Comparison of ENCODE assay signal across 8 mouse cellular contexts in the genomic region with DNA sequence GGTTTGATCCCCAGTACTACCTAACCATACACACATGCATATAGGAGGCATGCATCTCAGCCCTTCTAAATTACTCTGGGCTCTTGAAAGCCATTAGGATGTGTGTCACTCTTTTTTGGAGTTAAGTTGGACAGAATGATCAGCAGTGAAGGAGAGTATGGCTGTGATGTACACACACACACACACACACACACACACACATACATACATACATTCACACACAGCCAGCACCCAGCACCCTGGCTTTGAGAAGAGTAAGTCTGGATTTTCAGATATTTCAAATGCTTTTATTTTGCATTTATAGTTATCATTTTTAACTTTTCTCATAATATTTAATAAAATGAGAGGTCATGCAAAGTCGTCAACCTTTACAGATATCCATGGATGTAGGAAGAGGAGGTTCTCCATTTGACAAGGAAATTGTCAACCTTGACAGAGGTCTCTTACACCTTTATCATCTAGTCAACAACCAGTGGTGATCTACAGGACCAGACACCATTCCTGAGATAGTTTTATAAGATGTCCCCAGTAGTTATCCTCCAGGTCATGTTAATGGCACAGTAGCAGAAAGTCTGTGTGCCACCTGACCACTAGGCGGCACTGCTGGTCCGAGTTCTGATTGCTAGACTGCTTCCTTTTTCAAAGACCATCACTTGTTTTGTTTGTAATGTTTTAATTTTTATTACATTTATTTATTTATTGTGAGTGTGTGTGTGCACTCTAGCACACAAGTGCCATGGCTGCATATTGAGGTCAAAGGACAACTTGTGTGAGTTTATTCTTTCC. TPM values are rescaled to one million over a fixed set of nuclear protein-coding genes. Genes with fewer than 3 reads are reported as not detected.
DNase-seq lines count a peak whose midpoint lies in the region; ATAC-seq and TF ChIP-seq lines count a peak whose summit lies in the region.

No protein-coding gene starts in this region.

- peak; percentile 100; the same call in 1 of the 2 replicates for TF ChIP-seq CTCF in heart, adult 2 months (IDR thresholded peaks at IDR 0.05)
- peak; percentile 95 for TF ChIP-seq CTCF in lung, postnatal 0 days (IDR thresholded peaks at IDR 0.05)

- intact Hi-C loops in heart, adult 2 months (cut with DNase I), result loop anchor here (1.0 to 2.0 kb wide), 4 partner anchors 29 to 121 kb away; a partner anchor contains a TSS

- no peak overlapping the region for H3K27ac ChIP-seq in embryonic facial prominence, embryonic 10.5 days (replicated peaks)
- H3K27ac ChIP-seq in heart, adult 2 months, result no peak overlapping the region
- no peak overlapping the region for H3K27ac ChIP-seq in lung, postnatal 0 days (ENCODE audit: low read length)

- no peaks in the 10 kb centered on the region for H3K27me3 ChIP-seq in embryonic facial prominence, embryonic 10.5 days (replicated peaks; ENCODE audit: low read depth, poor library complexity, severe bottlenecking)
- H3K27me3 ChIP-seq in heart, adult 2 months (ENCODE audit: control insufficient read depth, insufficient read depth, low read length), result no peaks in the 10 kb centered on the region
- no peaks in the 10 kb centered on the region for H3K27me3 ChIP-seq in lung, postnatal 0 days (replicated peaks; ENCODE audit: insufficient read depth, low read length)

- peaks cover 15% of the 10 kb centered on the region for H3K36me3 ChIP-seq in embryonic facial prominence, embryonic 10.5 days (replicated peaks)
- peaks cover 12% of the 10 kb centered on the region for H3K36me3 ChIP-seq in heart, adult 2 months (ENCODE audit: control insufficient read depth, insufficient read depth, low read length)
- no peaks in the 10 kb centered on the region; the same call in 1 of the 2 replicates for H3K36me3 ChIP-seq in lung, postnatal 0 days (ENCODE audit: insufficient read depth, low read length)

- peak; percentile 62 for ATAC-seq in lung, postnatal 0 days

- WGBS in embryonic facial prominence, embryonic 10.5 days, result 36% methylated on average over 3 of the region's 3 CpGs
- 36% methylated on average over 3 of the region's 3 CpGs for WGBS in heart, adult 2 months
- WGBS in lung, postnatal 0 days, result 34% methylated on average over 3 of the region's 3 CpGs

- H3K4me3 ChIP-seq in embryonic facial prominence, embryonic 10.5 days, result no peak overlapping the region
- no peak overlapping the region for H3K4me3 ChIP-seq in heart, adult 2 months
- H3K4me3 ChIP-seq in lung, postnatal 0 days (ENCODE audit: low read depth, low read length), result no peak overlapping the region

- peaks cover 17% of the 10 kb centered on the region for H3K4me1 ChIP-seq in embryonic facial prominence, embryonic 10.5 days
- H3K4me1 ChIP-seq in heart, adult 2 months (ENCODE audit: control insufficient read depth, insufficient read depth, low read length), result peaks cover 15% of the 10 kb centered on the region
- no peaks in the 10 kb centered on the region for H3K4me1 ChIP-seq in lung, postnatal 0 days (ENCODE audit: insufficient read depth, low read depth, low read length)

- no peak overlapping the region for H3K4me2 ChIP-seq in lung, postnatal 0 days (replicated peaks; ENCODE audit: low read depth, low read length)

- TF ChIP-seq POLR2A in heart, adult 2 months (IDR thresholded peaks at IDR 0.05; ENCODE audit: insufficient read depth, low read depth, low read length), result no peak

- no peaks in the 10 kb centered on the region for H3K79me2 ChIP-seq in heart, adult 2 months (replicated peaks; ENCODE audit: control insufficient read depth, insufficient read depth, low read length)

- no peak overlapping the region for H3K9ac ChIP-seq in heart, adult 2 months (ENCODE audit: low read depth, low read length)
- H3K9ac ChIP-seq in lung, postnatal 0 days (replicated peaks; ENCODE audit: low read depth), result no peak overlapping the region

- TF ChIP-seq EP300 in heart, adult 2 months (IDR thresholded peaks at IDR 0.05; ENCODE audit: insufficient read depth, low read depth, low read length), result peak; percentile 88
- no peak for TF ChIP-seq EP300 in lung, postnatal 0 days (IDR thresholded peaks at IDR 0.05)

- DNase-seq in CD8-positive naive resting alpha-beta T cell, adult 2 months (ENCODE audit: low read depth in 2 of 2, low spot score in 2 of 2), result peak; percentile 63 to 76
- DNase-seq in adrenal gland, postnatal 25 days, result peak; percentile 84
- DNase-seq in embryonic facial prominence, embryonic 10.5 days (ENCODE audit: low spot score), result peak; percentile 69
- DNase-seq in heart, adult 2 months, result peak; percentile 70 to 88
- peak; percentile 73 for DNase-seq in layer of hippocampus, adult 11-12 months (ENCODE audit: low spot score)
- peak; percentile 77 for DNase-seq in lung, postnatal 0 days (ENCODE audit: low spot score)
- peak; percentile 74 for DNase-seq in ovary, postnatal 36 days (ENCODE audit: low spot score)
- DNase-seq in thymus, postnatal 36 days, result peak; percentile 71 to 79

- no peaks in the 10 kb centered on the region for H3K9me3 ChIP-seq in embryonic facial prominence, embryonic 10.5 days
- no peaks in the 10 kb centered on the region for H3K9me3 ChIP-seq in lung, postnatal 0 days (ENCODE audit: low read length)

RNA-seq across cellular contexts. Expression of a gene that starts 29.3 kb away (rescaled TPM):
- total RNA-seq in adrenal gland, postnatal 25 days (2021), result 40.2 TPM in 2 replicates
- 11.2 and 11.5 TPM in 2 replicates for polyA plus RNA-seq in embryonic facial prominence, embryonic 10.5 days (2016; fragmentation: Nextera tagmentation; extraction: Ambion mirVana)
- 10 to 100 TPM; 10.6 to 24.6 TPM for total RNA-seq in heart, adult 2 months (2021)
- 5.2 and 6.1 TPM in 2 replicates for polyA plus RNA-seq in heart, adult 2 months (2012; rRNA removed)
- polyA plus RNA-seq in lung, postnatal 0 days (2015; fragmentation: Nextera tagmentation; extraction: Ambion mirVana), result 12.5 and 12.7 TPM in 2 replicates
